Mouse (Mus musculus): ENCODE measurements around the gene Tmem132a. TPM values are rescaled to one million over a fixed set of nuclear protein-coding genes. Genes with fewer than 3 reads are reported as not detected.
A peak's percentile ranks its signal among the peaks of the same experiment; 100 is the strongest.

Gene Tmem132a
- polyA plus RNA-seq, 1 experiment from 2014 or later: 36.7 TPM

- Histone ChIP-seq H3K36me3 (ENCODE audit: control insufficient read depth, insufficient read depth) (peaks cover 58% of the 10 kb centered on the region), H3K9ac (ENCODE audit: low read length) (peak overlapping the region; percentile 70)
Measured at GRCm38 (mm10) chr19:10904927-10905727, 35.4 kb upstream of the Tmem132a start.

GRCm38 (mm10) chr19:10904512-10904911, 34.8 kb upstream of the Tmem132a start:
- 77% methylated on average over 5 of the region's 5 CpGs for WGBS

More at GRCm38 (mm10) chr19:10904927-10905727, 35.4 kb upstream of the Tmem132a start:
- Histone ChIP-seq H3K4me2 (ENCODE audit: low read depth, low read length) (peak overlapping the region; percentile 28), H3K4me3 (ENCODE audit: low read length) (no peak overlapping the region), H3K9me3 (replicated peaks; ENCODE audit: control insufficient read depth, low read length) (no peaks in the 10 kb centered on the region), H3K27ac (ENCODE audit: low read length) (peak overlapping the region; percentile 93), H3K4me1 (ENCODE audit: control insufficient read depth, insufficient read depth, low read length) (peaks cover 43% of the 10 kb centered on the region), H3K27me3 (ENCODE audit: control insufficient read depth, insufficient read depth, low read length) (no peaks in the 10 kb centered on the region)
- ATAC-seq (replicated peaks; ENCODE audit: extremely low read depth, insufficient read depth, low FRiP score): peak; percentile 59
- WGBS: 27% methylated on average over 7 of the region's 7 CpGs

DNA sequence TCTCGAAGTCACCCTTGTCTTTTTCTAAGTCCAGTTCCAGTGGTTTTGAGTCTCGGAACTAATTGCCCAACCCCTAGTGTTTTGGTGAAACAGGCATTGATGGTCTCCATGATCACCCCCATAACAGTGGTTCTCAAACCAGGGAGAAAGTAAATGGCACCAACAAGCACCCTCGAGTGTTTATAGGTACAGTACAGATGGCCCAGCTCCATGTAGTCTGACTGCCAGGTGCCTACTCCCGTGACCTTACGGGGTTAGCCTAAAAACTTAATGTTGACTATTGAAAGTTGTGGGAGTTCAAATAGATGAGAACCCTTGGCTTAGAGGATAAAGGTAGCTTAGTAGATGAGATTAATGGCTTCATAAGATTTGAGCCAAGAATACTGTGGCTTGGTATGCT, 31.3 kb upstream of the Tmem132a start:
- no peak for ATAC-seq (replicated peaks; ENCODE audit: extremely low read depth, insufficient read depth, low FRiP score)
- H3K9ac ChIP-seq (ENCODE audit: low read length): no peak overlapping the region
- WGBS: 95% methylated on average over 5 of the region's 5 CpGs
- no peak overlapping the region for H3K4me3 ChIP-seq (ENCODE audit: low read length)
- no peaks in the 10 kb centered on the region for H3K27me3 ChIP-seq (ENCODE audit: control insufficient read depth, insufficient read depth, low read length)
- H3K4me1 ChIP-seq (ENCODE audit: control insufficient read depth, insufficient read depth, low read length): peaks cover 33% of the 10 kb centered on the region
- H3K27ac ChIP-seq (ENCODE audit: low read length): no peak overlapping the region
- peaks cover 67% of the 10 kb centered on the region for H3K36me3 ChIP-seq (ENCODE audit: control insufficient read depth, insufficient read depth)
- H3K9me3 ChIP-seq (replicated peaks; ENCODE audit: control insufficient read depth, low read length): no peaks in the 10 kb centered on the region
- H3K4me2 ChIP-seq (ENCODE audit: low read depth, low read length): no peak overlapping the region

More at GRCm38 (mm10) chr19:10904512-10904911, 34.8 kb upstream of the Tmem132a start:
- Histone ChIP-seq H3K4me3 (ENCODE audit: low read length) (no peak overlapping the region), H3K36me3 (ENCODE audit: control insufficient read depth, insufficient read depth) (peaks cover 64% of the 10 kb centered on the region), H3K9me3 (replicated peaks; ENCODE audit: control insufficient read depth, low read length) (no peaks in the 10 kb centered on the region), H3K4me1 (ENCODE audit: control insufficient read depth, insufficient read depth, low read length) (peaks cover 44% of the 10 kb centered on the region), H3K27ac (ENCODE audit: low read length) (peak overlapping the region; percentile 93), H3K9ac (ENCODE audit: low read length) (peak overlapping the region; percentile 44; the same call in 1 of the 2 replicates), H3K27me3 (ENCODE audit: control insufficient read depth, insufficient read depth, low read length) (no peaks in the 10 kb centered on the region), H3K4me2 (ENCODE audit: low read depth, low read length) (no peak overlapping the region)
- ATAC-seq (replicated peaks; ENCODE audit: extremely low read depth, insufficient read depth, low FRiP score): no peak

DNA sequence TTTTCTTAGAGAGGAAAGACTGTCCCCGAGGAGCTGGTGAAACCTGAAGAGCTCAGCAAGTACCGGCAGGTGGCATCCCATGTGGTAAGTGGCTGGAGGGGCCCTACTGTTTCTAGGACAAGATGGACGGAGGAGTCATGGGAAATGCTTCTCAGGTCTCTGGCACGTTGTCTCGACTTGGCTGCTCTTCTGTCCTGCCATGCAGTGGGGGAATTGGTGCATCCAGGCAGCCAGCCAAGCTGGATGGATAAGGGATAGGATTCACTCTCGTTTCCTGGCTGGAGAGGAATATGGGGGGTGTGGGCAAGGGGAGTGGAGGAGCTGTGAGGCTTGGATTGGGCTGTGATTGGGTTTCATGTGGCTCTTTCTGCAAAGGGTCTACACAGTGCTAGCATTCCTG, 30.6 kb upstream of the Tmem132a start:
- no peak overlapping the region for H3K4me2 ChIP-seq (ENCODE audit: low read depth, low read length)
- no peak overlapping the region for H3K4me3 ChIP-seq (ENCODE audit: low read length)
- H3K27me3 ChIP-seq (ENCODE audit: control insufficient read depth, insufficient read depth, low read length): no peaks in the 10 kb centered on the region
- WGBS: 47% methylated on average over 6 of the region's 6 CpGs
- H3K27ac ChIP-seq (ENCODE audit: low read length): peak overlapping the region; percentile 20; the same call in 1 of the 2 replicates
- no peak; the same call in 1 of the 2 replicates for ATAC-seq (replicated peaks; ENCODE audit: extremely low read depth, insufficient read depth, low FRiP score)
- H3K4me1 ChIP-seq (ENCODE audit: control insufficient read depth, insufficient read depth, low read length): peaks cover 26% of the 10 kb centered on the region
- H3K9ac ChIP-seq (ENCODE audit: low read length): no peak overlapping the region; the same call in 1 of the 2 replicates
- H3K36me3 ChIP-seq (ENCODE audit: control insufficient read depth, insufficient read depth): peaks cover 62% of the 10 kb centered on the region
- no peaks in the 10 kb centered on the region for H3K9me3 ChIP-seq (replicated peaks; ENCODE audit: control insufficient read depth, low read length)

DNA sequence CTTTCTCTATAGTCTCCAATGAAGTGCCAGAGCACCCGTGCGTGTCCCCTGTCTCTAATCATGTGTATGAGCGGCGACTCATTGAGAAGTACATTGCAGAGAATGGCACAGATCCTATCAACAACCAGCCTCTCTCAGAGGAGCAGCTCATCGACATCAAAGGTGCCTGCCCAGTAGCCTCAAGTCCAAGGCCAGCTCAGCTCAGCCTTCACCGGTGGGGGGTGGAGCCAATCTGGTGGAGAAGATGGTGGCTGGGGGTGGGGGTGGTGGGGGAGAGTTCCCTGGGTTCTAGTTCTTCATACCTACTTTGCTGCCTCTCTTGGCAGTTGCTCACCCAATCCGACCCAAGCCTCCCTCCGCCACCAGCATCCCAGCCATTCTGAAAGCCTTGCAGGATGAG, 27.8 kb upstream of the Tmem132a start:
- Histone ChIP-seq H3K27ac (ENCODE audit: low read length) (peak overlapping the region; percentile 92), H3K4me3 (ENCODE audit: low read length) (peak overlapping the region; percentile 79), H3K4me2 (ENCODE audit: low read depth, low read length) (peak overlapping the region; percentile 80), H3K4me1 (ENCODE audit: control insufficient read depth, insufficient read depth, low read length) (peaks cover 18% of the 10 kb centered on the region), H3K9ac (ENCODE audit: low read length) (peak overlapping the region; percentile 90), H3K9me3 (replicated peaks; ENCODE audit: control insufficient read depth, low read length) (no peaks in the 10 kb centered on the region), H3K27me3 (ENCODE audit: control insufficient read depth, insufficient read depth, low read length) (no peaks in the 10 kb centered on the region), H3K36me3 (ENCODE audit: control insufficient read depth, insufficient read depth) (peaks cover 38% of the 10 kb centered on the region)
- 71% methylated on average over 8 of the region's 8 CpGs for WGBS
- ATAC-seq (replicated peaks; ENCODE audit: extremely low read depth, insufficient read depth, low FRiP score): no peak

GRCm38 (mm10) chr19:10896849-10897248, 27.1 kb upstream of the Tmem132a start:
- Histone ChIP-seq H3K36me3 (ENCODE audit: control insufficient read depth, insufficient read depth) (peaks cover 32% of the 10 kb centered on the region), H3K9ac (ENCODE audit: low read length) (peak overlapping the region; percentile 90), H3K9me3 (replicated peaks; ENCODE audit: control insufficient read depth, low read length) (no peaks in the 10 kb centered on the region), H3K4me1 (ENCODE audit: control insufficient read depth, insufficient read depth, low read length) (peaks cover 18% of the 10 kb centered on the region), H3K27me3 (ENCODE audit: control insufficient read depth, insufficient read depth, low read length) (no peaks in the 10 kb centered on the region), H3K4me2 (ENCODE audit: low read depth, low read length) (peak overlapping the region; percentile 80), H3K4me3 (ENCODE audit: low read length) (peak overlapping the region; percentile 79), H3K27ac (ENCODE audit: low read length) (peak overlapping the region; percentile 92)
- ATAC-seq (replicated peaks; ENCODE audit: extremely low read depth, insufficient read depth, low FRiP score): 0 out of 2 replicates have a peak, but pooled peaks have one; percentile 3
- 39% methylated on average over 7 of the region's 7 CpGs for WGBS

DNA sequence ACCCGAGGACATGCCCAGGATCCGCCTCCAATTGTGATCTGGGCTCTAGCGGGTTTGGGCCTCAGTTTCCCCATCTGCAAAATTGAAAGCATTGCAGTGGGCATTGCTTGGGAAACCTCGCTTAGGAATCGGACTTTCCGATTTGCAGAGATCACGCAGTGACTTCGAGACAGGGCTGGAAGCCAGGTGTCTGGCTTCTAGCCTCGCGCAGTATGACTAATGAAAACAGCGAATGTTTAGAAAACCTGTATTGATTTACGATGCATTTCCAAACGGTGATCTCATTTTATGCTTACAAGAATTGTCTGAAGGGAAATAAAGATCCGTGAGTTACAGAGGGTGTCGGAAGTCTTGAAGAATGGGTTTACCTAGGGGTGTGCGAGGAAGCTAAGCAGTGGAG, 26.0 kb upstream of the Tmem132a start:
- H3K4me2 ChIP-seq (ENCODE audit: low read depth, low read length): peak overlapping the region; percentile 80
- H3K4me1 ChIP-seq (ENCODE audit: control insufficient read depth, insufficient read depth, low read length): peaks cover 18% of the 10 kb centered on the region
- 1% methylated on average over 16 of the region's 16 CpGs for WGBS
- H3K36me3 ChIP-seq (ENCODE audit: control insufficient read depth, insufficient read depth): peaks cover 21% of the 10 kb centered on the region
- H3K9ac ChIP-seq (ENCODE audit: low read length): peak overlapping the region; percentile 90
- H3K27me3 ChIP-seq (ENCODE audit: control insufficient read depth, insufficient read depth, low read length): no peaks in the 10 kb centered on the region
- peak overlapping the region; percentile 92 for H3K27ac ChIP-seq (ENCODE audit: low read length)
- H3K4me3 ChIP-seq (ENCODE audit: low read length): peak overlapping the region; percentile 79
- no peak for ATAC-seq (replicated peaks; ENCODE audit: extremely low read depth, insufficient read depth, low FRiP score)
- no peaks in the 10 kb centered on the region for H3K9me3 ChIP-seq (replicated peaks; ENCODE audit: control insufficient read depth, low read length)

GRCm38 (mm10) chr19:10895016-10895528, 25.3 kb upstream of the Tmem132a start, which contains the start of gene Prpf19:
Gene Prpf19, plus strand, starts transcription at chr19:10895231.
- Histone ChIP-seq H3K4me1 (ENCODE audit: control insufficient read depth, insufficient read depth, low read length) (peaks cover 18% of the 10 kb centered on the region), H3K36me3 (ENCODE audit: control insufficient read depth, insufficient read depth) (peaks cover 15% of the 10 kb centered on the region), H3K27me3 (ENCODE audit: control insufficient read depth, insufficient read depth, low read length) (no peaks in the 10 kb centered on the region), H3K27ac (ENCODE audit: low read length) (peak within 1 kb of the TSS; percentile 92), H3K4me3 (ENCODE audit: low read length) (peak within 1 kb of the TSS; percentile 79), H3K9ac (ENCODE audit: low read length) (peak within 1 kb of the TSS; percentile 90), H3K4me2 (ENCODE audit: low read depth, low read length) (peak within 1 kb of the TSS; percentile 80), H3K9me3 (replicated peaks; ENCODE audit: control insufficient read depth, low read length) (no peaks in the 10 kb centered on the region)
- WGBS: under 1% methylated on average over 43 of the region's 43 CpGs
- ATAC-seq (replicated peaks; ENCODE audit: extremely low read depth, insufficient read depth, low FRiP score): peak; percentile 92

GRCm38 (mm10) chr19:10892201-10892600, 22.5 kb upstream of the Tmem132a start:
- Histone ChIP-seq H3K27ac (ENCODE audit: low read length) (no peak overlapping the region), H3K9ac (ENCODE audit: low read length) (no peak overlapping the region), H3K4me2 (ENCODE audit: low read depth, low read length) (no peak overlapping the region), H3K27me3 (ENCODE audit: control insufficient read depth, insufficient read depth, low read length) (no peaks in the 10 kb centered on the region), H3K4me3 (ENCODE audit: low read length) (no peak overlapping the region), H3K4me1 (ENCODE audit: control insufficient read depth, insufficient read depth, low read length) (peaks cover 13% of the 10 kb centered on the region), H3K9me3 (replicated peaks; ENCODE audit: control insufficient read depth, low read length) (no peaks in the 10 kb centered on the region), H3K36me3 (ENCODE audit: control insufficient read depth, insufficient read depth) (no peaks in the 10 kb centered on the region)
- WGBS: 87% methylated on average over 3 of the region's 3 CpGs
- ATAC-seq (replicated peaks; ENCODE audit: extremely low read depth, insufficient read depth, low FRiP score): no peak

All from heart, embryonic 16.5 days (tissue).